Mouse (Mus musculus) cerebellum, adult 8-10 months (tissue): ENCODE measurements around the gene Isoc2b.
A peak's percentile ranks its signal among the peaks of the same experiment; 100 is the strongest.
"Not testable (repeated sequence)": the region's sequence is repeated elsewhere in the genome, so short reads cannot be mapped to it uniquely, and the experiment has no call there.

Source experiments
- DNase-seq: peaks from one replicate; pipeline ENCODE4 v3.0.0; 2022

Gene Isoc2b

GRCm38 (mm10) chr7:4865579-4866493, 4.2 kb downstream of the Isoc2b start:
- peak; percentile 97 for DNase-seq

DNA sequence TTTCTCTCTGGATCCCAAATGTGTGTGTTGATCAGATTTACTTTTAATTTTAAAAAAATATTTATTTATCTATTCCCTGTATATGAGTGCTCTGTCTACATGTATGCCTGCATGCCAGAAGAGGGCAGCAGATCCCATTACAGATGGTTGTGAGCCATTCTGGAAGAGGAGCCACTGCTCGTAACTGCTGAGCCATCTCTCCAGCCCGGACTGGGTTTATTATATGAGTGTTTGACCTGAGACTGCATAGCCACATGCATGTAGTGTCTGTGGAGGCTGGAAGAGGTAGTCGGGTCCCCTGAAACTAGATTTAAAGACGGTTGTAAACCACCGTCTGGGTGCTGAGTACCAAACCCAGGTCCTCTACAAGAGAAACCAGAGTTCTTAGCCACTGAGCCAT, 5.0 kb downstream of the Isoc2b start:
- DNase-seq: peak; percentile 38

DNA sequence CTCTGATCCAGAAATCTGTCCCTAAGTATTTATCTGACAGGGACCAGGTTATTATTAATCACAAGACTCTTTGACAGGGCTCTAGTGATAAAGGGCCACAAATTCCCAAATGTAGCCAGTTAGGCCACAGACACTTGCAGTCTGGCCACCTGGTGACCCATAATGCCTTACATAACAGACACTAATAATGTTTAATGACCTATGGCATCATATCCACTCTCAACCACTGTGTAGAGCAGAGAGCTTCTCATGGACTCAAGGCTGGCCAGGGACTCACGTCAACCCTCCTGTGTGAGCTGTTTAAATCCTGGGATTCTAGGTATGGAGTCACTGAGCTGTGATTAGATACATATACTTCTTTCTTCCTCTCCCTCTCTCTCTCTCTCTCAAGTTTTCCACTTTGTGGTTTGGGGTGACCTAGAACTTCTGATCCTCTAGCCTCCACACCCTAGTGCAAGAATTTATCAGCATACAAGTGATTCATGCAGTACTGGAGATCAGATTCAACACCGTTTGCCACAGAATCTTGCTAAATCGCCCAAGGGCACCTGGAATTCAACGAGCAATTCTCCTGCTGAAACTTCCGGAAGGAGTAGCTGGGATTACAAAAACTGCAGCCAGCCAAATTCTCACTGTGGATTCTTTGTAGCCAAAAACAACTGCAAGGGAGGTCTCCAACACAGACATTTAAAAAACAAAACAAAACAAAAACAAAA, 5.8 kb downstream of the Isoc2b start:
- no peak for DNase-seq

GRCm38 (mm10) chr7:4863541-4864080, 6.4 kb downstream of the Isoc2b start:
- DNase-seq: no peak

DNA sequence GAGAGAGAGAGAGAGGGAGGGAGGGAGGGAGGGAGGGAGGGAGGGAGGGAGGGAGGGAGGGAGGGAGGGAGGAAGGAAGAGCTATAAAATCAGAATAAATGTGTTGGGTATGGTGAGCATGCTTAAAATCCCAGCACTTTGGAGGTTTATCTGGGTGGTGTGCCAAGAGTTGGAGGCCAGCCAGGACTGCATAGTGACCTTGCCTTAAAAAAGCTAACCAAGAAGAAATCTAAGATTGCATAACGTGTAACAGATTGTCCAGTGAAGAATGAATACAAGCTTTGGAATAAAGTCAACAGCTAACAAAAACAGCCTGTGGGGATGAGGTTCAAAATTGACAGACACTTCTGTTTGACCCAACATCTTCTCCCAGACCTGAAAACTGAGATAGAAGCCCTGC, 7.0 kb downstream of the Isoc2b start:
- DNase-seq: peak; percentile 50

DNA sequence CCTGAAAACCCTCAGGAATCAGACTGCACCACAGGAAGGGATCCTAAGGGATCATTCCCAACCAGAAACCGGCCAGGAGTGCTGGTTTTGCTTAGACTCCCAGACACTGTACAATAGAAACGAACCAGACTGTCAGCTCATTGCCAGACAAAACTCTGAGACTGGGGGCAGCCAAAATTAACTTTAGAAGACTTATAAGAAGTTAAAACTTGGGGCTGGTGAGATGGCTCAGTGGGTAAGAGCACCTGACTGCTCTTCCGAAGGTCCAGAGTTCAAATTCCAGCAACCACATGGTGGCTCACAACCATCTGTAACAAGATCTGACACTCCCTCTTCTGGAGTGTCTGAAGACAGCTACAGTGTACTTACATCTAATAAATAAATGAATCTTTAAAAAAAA, 9.1 kb downstream of the Isoc2b start:
- not testable (repeated sequence) for DNase-seq

- no peak for DNase-seq
Observed at GRCm38 (mm10) chr7:4859418-4859978, 10.6 kb downstream of the Isoc2b start.

- DNase-seq: peak; percentile 43
Observed at GRCm38 (mm10) chr7:4857321-4857720, 12.7 kb downstream of the Isoc2b start.

DNA sequence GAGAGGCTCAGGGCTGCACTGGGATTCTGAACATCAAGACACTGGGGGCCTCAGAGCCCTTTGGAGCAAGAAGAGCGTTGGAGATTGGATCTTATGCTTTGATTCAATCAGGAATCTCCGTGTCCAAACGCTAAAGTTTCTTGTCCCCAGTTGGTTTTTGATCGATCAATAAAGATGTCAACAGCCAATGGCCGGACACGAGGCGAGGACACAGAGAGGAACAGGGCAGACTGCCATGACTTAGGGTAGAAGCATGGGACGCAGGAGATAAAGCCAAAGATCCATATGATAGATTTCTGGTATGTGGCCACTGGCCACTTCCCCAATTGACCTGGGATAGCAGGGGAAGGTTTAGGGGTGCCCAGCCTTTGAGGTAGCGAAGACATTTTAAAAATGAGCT, 13.6 kb downstream of the Isoc2b start:
- DNase-seq: no peak

GRCm38 (mm10) chr7:4853613-4854012, 16.4 kb downstream of the Isoc2b start:
- DNase-seq: no peak

DNA sequence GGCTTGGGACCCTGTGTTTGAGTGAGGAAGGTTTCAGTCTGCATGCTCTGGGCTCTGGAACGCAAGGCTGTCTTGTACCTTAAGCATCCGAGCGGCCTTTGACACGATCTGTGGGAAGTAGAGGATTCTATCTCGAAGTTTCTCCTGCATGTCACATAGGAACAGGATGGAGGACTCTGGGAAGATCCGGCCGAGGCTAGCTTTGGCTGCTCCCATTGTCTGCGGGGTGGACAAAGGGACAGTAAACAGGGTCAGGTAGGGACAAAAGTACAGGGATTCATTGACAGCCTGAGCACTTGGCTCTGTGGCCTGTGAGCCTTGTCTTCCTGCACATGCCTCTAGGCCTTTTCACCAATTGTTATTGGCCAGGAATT, 18.8 kb downstream of the Isoc2b start:
- DNase-seq: no peak

DNA sequence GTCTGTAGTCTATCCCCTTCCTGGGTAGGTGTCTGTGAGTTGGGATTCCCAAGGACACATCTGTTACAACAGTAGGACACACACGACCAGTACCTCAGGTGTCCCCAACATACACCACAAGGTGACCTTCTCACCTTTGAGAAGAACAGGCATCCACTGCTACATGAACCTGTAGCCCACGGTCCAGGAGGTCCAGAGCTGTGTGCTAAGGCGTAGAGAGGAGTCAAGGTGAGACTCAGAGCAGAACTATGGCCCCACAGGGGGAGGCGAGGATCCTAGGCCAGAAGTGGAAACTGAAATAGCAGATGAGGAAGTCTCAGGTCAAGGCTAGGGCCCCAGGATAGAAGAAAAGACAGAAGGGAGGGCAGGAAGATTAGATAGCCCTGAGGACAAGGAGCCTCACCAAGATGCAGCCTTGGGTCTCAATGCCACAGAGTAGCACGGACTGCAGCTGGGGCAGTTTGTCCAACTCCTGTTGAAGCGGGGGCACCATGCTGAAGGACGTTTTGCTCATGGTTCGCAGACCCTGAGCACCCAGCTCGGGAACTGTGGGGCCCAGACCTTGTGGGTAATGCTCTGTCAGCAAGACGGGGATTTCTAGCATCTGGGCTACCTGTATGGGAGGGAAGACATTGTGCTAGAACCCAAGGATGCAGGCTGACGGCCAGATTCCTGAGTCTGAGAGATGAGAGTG, 19.3 kb downstream of the Isoc2b start:
- no peak for DNase-seq

DNA sequence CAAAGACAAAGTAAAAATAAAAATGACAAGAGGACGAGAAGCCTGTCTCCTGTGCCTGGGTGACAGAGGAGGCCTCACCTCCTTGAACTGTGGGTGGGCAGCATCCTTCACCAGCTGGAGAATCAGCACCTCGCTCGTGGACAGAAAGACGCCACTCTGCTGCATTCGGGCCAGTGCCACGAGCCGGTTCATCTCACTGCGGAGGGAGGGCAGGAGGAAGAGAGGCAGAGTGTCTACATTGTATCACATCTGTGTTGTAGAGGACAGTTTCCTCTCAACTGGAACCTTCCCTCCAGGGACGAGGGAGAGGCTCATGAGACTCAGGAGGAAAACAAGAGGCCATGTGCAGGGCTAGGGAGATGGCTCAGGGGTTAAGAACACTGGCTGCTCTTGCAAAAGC, 20.7 kb downstream of the Isoc2b start:
- DNase-seq: no peak

DNA sequence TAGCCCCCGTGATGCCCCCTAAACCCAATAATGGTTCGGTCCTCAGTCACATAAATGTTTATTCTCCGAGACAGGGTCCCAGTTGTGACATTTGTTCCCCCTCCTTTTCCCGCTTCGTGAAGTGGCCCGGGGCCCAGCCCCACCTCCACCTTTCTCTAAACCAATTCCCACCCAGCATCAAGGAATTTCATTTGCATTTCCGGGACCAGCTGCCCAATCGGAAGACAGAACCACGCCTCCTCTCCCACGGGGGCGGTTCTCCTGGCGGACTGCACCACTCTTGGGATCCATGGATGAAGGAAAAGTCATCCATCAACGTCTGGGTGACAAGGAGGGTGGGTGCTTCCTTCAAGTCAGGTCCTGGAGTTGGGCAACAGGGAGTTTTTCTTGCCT, 25.1 kb downstream of the Isoc2b start:
- peak; percentile 64 for DNase-seq

DNA sequence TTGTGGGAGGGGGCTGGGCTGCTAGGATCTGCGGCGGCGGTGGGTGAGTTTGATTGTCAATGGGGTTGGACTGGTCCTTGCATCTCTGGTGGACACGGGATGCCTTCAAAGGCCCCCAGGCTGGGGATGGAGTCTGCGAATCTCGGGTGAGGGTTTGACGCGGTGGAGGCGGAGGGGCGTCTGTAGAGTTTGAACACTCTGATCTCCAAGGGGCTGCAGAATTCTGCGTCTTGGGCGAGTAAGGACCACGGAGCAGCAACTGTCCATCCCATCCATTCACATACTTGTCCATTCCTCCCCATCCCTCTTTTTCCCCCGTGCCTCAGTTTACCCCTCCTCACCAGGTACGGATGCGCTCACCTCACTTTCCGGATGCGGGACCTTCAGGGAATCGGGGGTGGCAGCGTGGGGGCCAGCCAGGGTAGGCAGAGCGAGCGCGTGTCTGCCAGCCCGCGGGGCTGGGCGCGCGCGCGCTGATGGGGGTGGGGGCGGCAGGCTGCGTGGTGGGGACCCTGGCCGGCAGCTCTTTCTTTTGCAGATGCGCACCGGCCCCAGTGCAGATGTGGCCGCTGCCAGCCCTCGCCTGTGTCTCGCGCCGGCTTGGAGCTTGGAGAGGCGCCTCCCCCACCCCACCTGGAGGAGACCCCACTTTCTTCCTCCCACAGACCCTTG, 25.7 kb downstream of the Isoc2b start, which contains the start of gene Shisa7:
Gene Shisa7 (minus strand): TSS at position 452 of the 672 bp plus-strand sequence.
- no peak for DNase-seq

DNA sequence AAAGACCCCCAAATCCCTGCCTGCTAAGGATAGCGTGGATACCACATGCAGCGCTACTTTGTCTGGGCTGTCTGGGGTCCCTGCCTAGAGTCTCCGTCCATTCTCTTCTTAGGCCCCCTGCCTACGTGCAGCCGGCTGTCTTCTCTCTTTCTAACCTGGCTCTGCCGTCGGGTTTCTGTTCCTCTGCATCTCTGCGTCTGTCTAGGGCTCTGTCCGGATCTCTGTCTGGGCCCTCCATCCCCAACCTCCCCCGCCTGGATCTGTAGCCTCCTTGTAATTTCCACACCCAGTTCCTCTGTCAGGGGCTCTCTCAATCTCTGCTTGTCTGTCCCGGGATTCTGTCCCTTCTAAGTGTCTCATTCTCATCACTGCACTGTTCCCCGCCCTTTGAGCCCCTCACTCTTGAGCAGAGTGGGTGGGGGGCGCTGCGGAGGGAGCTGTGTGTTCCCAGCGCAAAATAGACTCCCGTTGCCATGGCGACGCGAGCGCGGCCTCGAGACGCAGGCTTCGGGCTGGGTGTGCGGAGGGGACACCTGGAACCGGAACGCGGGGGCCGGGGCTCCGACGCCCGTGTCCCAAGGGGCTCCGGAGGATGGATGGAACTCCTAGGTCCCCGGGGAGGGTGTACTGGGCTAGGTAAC, 26.3 kb downstream of the Isoc2b start:
- DNase-seq: peak; percentile 42

GRCm38 (mm10) chr7:4842634-4843131, 27.4 kb downstream of the Isoc2b start:
- DNase-seq: no peak

- no peak for DNase-seq
Observed at GRCm38 (mm10) chr7:4842077-4842476, 28.0 kb downstream of the Isoc2b start.

GRCm38 (mm10) chr7:4837639-4838038, 32.4 kb downstream of the Isoc2b start:
- DNase-seq: no peak

GRCm38 (mm10) chr7:4836351-4836792, 33.7 kb downstream of the Isoc2b start:
- DNase-seq: peak; percentile 82

GRCm38 (mm10) chr7:4835631-4836327, 34.3 kb downstream of the Isoc2b start:
- peak; percentile 50 for DNase-seq
